In genomic region chr17:65952083-65952482, GRCm38 (mm10) we compare ENCODE assay signal across 9 mouse cellular contexts. TPM values are rescaled to one million over a fixed set of nuclear protein-coding genes. Genes with fewer than 3 reads are reported as not detected.
DNase-seq lines count a peak whose midpoint lies in the region; ATAC-seq and TF ChIP-seq lines count a peak whose summit lies in the region.
"Had no signal": no experiment of that assay in that cellular context is flagged by ENCODE, and none has a peak within 500 bp of the region (broad histone marks: within the 10 kb centered on the region; RNA-seq: fewer than 3 reads in every experiment).

No protein-coding gene starts in this region.

- H3K9me3 ChIP-seq in forebrain, embryonic 11.5 days (ENCODE audit: control insufficient read depth, low read length) = no peaks in the 10 kb centered on the region

- no peak for TF ChIP-seq POLR2A in spleen, adult 2 months (IDR thresholded peaks at IDR 0.05; ENCODE audit: low read depth, low read length)

- H3K9ac ChIP-seq in forebrain, embryonic 11.5 days (ENCODE audit: low read length) = no peak overlapping the region

- 0 out of 2 replicates have a peak, but pooled peaks have one; percentile 20 for ATAC-seq in frontal cortex, adult (ENCODE audit: low TSS enrichment)
- ATAC-seq in erythroid progenitor cell, adult 5-6 weeks (replicated peaks; ENCODE audit: low FRiP score, poor library complexity, severe bottlenecking) = no peak
- ATAC-seq in forebrain, embryonic 11.5 days (replicated peaks; ENCODE audit: low FRiP score) = no peak

- DNase-seq in frontal cortex, postnatal 14 days (ENCODE audit: low spot score in 2 of 2) = no peak
- DNase-seq in spleen, adult 2 months (ENCODE audit: low read depth in 1 of 2, low spot score in 2 of 2) = no peak
- DNase-seq in spleen, postnatal 10 days (ENCODE audit: low spot score in 2 of 2) = no peak
- DNase-seq in c-Kit-positive CD71-positive TER-119-negative erythroid progenitor cells, embryonic 14.5 days (ENCODE audit: low read depth) = peak; percentile 59
- DNase-seq in naive thymus-derived CD4-positive, alpha-beta T cell, adult 2 months (ENCODE audit: low read depth) = peak; percentile 81
- no peak for DNase-seq in forebrain, embryonic 11.5 days (ENCODE audit: low spot score)
- DNase-seq: heart, postnatal 36 days had no signal

- H3K27me3 ChIP-seq in spleen, adult 2 months (ENCODE audit: control insufficient read depth, insufficient read depth, low read length) = no peaks in the 10 kb centered on the region
- H3K27me3 ChIP-seq in forebrain, embryonic 11.5 days (ENCODE audit: control insufficient read depth, insufficient read depth, low read length) = no peaks in the 10 kb centered on the region; the same call in 1 of the 2 replicates

- no peaks in the 10 kb centered on the region for H3K36me3 ChIP-seq in spleen, adult 2 months (ENCODE audit: control insufficient read depth, insufficient read depth, low read length)
- peaks cover 2% of the 10 kb centered on the region; the same call in 1 of the 2 replicates for H3K36me3 ChIP-seq in forebrain, embryonic 11.5 days (ENCODE audit: control insufficient read depth, insufficient read depth, low read length)

- 73% methylated on average over 5 of the region's 5 CpGs for WGBS in spleen, adult 2 months
- WGBS in forebrain, embryonic 11.5 days = 87% methylated on average over 5 of the region's 5 CpGs

- peak; percentile 18; the same call in 1 of the 2 replicates for TF ChIP-seq CTCF in spleen, adult 2 months (IDR thresholded peaks at IDR 0.05; ENCODE audit: extremely low read depth, insufficient read depth, insufficient read length, insufficient replicate concordance)

- H3K27ac ChIP-seq in spleen, adult 2 months (ENCODE audit: insufficient read depth, low read length) = no peak overlapping the region
- H3K27ac ChIP-seq in forebrain, embryonic 11.5 days (ENCODE audit: low read depth, low read length) = no peak overlapping the region

- no peak overlapping the region for H3K4me2 ChIP-seq in forebrain, embryonic 11.5 days (ENCODE audit: low read depth, low read length, severe bottlenecking)

- H3K4me1 ChIP-seq in spleen, adult 2 months (ENCODE audit: control insufficient read depth, insufficient read depth, insufficient read length) = peaks cover 3% of the 10 kb centered on the region; the same call in 1 of the 2 replicates
- no peaks in the 10 kb centered on the region for H3K4me1 ChIP-seq in forebrain, embryonic 11.5 days (replicated peaks; ENCODE audit: control insufficient read depth, insufficient read depth, low read length)

- no peak overlapping the region for H3K4me3 ChIP-seq in spleen, adult 2 months (ENCODE audit: extremely low read depth, insufficient read depth, insufficient read length)
- no peak overlapping the region for H3K4me3 ChIP-seq in forebrain, embryonic 11.5 days (ENCODE audit: low read depth, low read length)

RNA-seq across cellular contexts. Expression of gene Twsg1, which starts 1.1 kb away (rescaled TPM):
- polyA plus RNA-seq in spleen, adult 2 months (2012; rRNA removed) = 12.9 and 17.3 TPM in 2 replicates
- 10.9 and 16.9 TPM in 2 replicates for total RNA-seq in erythroid progenitor cell, adult 5-6 weeks (2015; ENCODE audit: low replicate concordance)
- 10.5 and 13.8 TPM in 2 replicates for total RNA-seq in erythroid progenitor cell, adult 5-6 weeks (2017; ENCODE audit: low replicate concordance)
- 107 and 115 TPM in 2 replicates for polyA plus RNA-seq in forebrain, embryonic 11.5 days (2014; fragmentation: Nextera tagmentation; extraction: Ambion mirVana)

Comparison
In these comparisons a context has a peak if more than half of its experiments do, and no peak if none do; other contexts are left out.
1. DNase-seq: peak in c-Kit-positive CD71-positive TER-119-negative erythroid progenitor cells, embryonic 14.5 days (single experiment) and naive thymus-derived CD4-positive, alpha-beta T cell, adult 2 months (single experiment); none in frontal cortex, postnatal 14 days (0 of 2), spleen, adult 2 months (0 of 2), spleen, postnatal 10 days (0 of 2) and forebrain, embryonic 11.5 days (single experiment).